Mouse (Mus musculus) heart, adult 2 months (tissue): ENCODE measurements around the gene Kcnmb3. TPM values are rescaled to one million over a fixed set of nuclear protein-coding genes. Genes with fewer than 3 reads are reported as not detected.
A peak's percentile ranks its signal among the peaks of the same experiment; 100 is the strongest.

Experiments
- DNase-seq, 2 experiments: peaks; one replicate each; pipeline ENCODE4 v3.0.0; 2021
- H3K27ac ChIP-seq: fragments of 200-600 bp; 2 replicates; pipeline ENCODE4 v1.8.1; 2022
- H3K27me3 ChIP-seq: fragments of 200-500 bp; 2 replicates; pipeline ENCODE4 v1.6.1; 2012; ENCODE audit warnings: mild to moderate bottlenecking, low read length, inconsistent platforms, mixed read lengths; ENCODE audit not compliant: control insufficient read depth, insufficient read depth
- H3K36me3 ChIP-seq: fragments of 200-500 bp; 2 replicates; pipeline ENCODE4 v1.6.1; 2012; ENCODE audit warnings: low read length, inconsistent platforms; ENCODE audit not compliant: control insufficient read depth, insufficient read depth
- H3K4me1 ChIP-seq: fragments of 200-500 bp; 2 replicates; pipeline ENCODE4 v1.6.1; 2011; ENCODE audit warnings: low read length; ENCODE audit not compliant: control insufficient read depth, insufficient read depth
- H3K4me3 ChIP-seq: fragments of 200-600 bp; 2 replicates; pipeline ENCODE4 v1.8.1; 2022
- H3K79me2 ChIP-seq: fragments of 200-500 bp; replicated peaks from 2 replicates; pipeline ENCODE4 v1.6.1; 2012; ENCODE audit warnings: mild to moderate bottlenecking, inconsistent platforms, low read length, moderate library complexity, mixed read lengths; ENCODE audit not compliant: control insufficient read depth, insufficient read depth
- H3K9ac ChIP-seq: fragments of 200-500 bp; 2 replicates; pipeline ENCODE4 v1.6.1; 2012; ENCODE audit warnings: low read depth, mild to moderate bottlenecking, control low read depth, inconsistent platforms, low read length, mixed read lengths
- CTCF ChIP-seq: fragments of 200-600 bp; IDR thresholded peaks from 2 replicates; pipeline ENCODE4 v1.8.1; 2022; ENCODE audit warnings: antibody characterized with exemption, mild to moderate bottlenecking, moderate library complexity
- EP300 ChIP-seq: fragments of 200-500 bp; IDR thresholded peaks from 2 replicates; pipeline ENCODE4 v1.6.1; 2011; ENCODE audit warnings: low read depth, low read length, control low read depth; ENCODE audit not compliant: insufficient read depth
- POLR2A ChIP-seq: fragments of 200-500 bp; IDR thresholded peaks from 2 replicates; pipeline ENCODE4 v1.6.1; 2011; ENCODE audit warnings: mild to moderate bottlenecking, low read depth, low read length, control low read depth; ENCODE audit not compliant: insufficient read depth
- WGBS: fragments of 180-500 bp; shearing (Covaris S2); methylation state at CpG from one replicate; pipeline ENCODE4 v1.1.7; 2018; 5-methylcytosine and 5-hydroxymethylcytosine counted together
- intact Hi-C: fragments of 180-260 bp; cut with DNase I; formaldehyde crosslinking; loops from one replicate; pipeline ENCODE4 v1.15.1; 2025
- long read RNA-seq: library from polyadenylated mRNA; stranded (forward); transcript quantifications from one replicate; pipeline ENCODE4 v2.0.0, GENCODE M21; 2021
- polyA plus RNA-seq: library from polyadenylated mRNA; depleted of rRNA; stranded (reverse); fragments of >200 nt; gene quantifications from 2 replicates; pipeline ENCODE4 v1.2.3, GENCODE M21; 2012; rRNA removed
- total RNA-seq, 2 experiments: library from RNA; stranded (reverse); gene quantifications; 2 replicates each; pipeline ENCODE4 v1.2.3; 2021

Kcnmb3 gene
- total RNA-seq (not detected), polyA plus RNA-seq (not detected in 2 replicates)
- long read RNA-seq, result 0 reads

DNA sequence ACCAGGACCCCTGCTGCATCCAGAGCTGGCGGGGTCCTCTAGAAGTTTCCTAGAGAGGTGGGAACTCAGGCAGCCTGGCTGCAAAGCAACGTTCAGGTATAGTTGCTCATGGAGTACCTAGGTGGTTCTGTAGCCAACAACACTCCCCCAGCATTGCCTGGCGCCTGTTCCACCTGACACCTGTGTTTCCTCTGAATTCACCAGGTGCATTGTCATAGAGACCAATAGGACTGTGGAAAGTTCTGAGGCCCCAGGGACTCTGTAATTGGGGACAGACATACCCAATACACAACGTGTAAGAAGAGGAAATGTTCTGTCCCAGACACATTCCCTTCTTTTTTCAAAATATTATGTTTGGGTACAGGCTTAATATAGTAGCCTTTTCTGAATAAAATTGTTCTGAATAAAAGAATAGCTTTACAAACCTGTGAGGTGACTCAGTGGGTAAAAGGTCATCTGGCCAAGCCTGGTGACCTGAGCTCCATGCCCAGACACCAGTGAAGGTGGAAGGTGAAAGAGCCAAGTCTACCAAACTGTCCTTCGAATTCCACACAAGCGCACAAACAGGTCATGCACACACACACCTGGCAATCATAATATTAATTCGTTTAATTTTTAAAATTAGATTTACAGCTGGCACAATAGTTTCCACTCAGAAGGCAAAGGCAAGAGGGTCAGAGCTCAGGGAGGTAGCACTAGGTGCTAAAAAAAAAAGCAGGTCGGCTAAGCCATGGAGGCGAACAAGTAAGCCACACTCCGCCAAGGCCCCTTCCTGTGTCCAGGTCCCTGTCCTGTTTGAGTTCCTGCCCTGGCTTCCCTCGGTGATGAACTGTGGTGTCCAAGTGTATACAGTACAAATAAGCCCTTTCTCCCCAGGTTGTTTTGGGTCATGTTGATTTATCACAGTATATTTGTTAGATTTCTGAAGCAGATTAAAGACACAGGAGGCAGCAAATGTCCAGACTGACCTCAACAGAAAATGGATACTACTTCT lies at the start of gene Kcnmb3:
Gene Kcnmb3, minus strand, starts transcription at position 135 of the 994 bp plus-strand sequence.
- H3K36me3 ChIP-seq, result no peaks in the 10 kb centered on the region
- no peak for DNase-seq
- H3K79me2 ChIP-seq, result no peaks in the 10 kb centered on the region
- H3K9ac ChIP-seq, result no peak within 1 kb of the TSS
- no peaks in the 10 kb centered on the region for H3K4me1 ChIP-seq
- no peak for TF ChIP-seq CTCF
- no peak for TF ChIP-seq EP300
- no peak for TF ChIP-seq POLR2A
- no peaks in the 10 kb centered on the region for H3K27me3 ChIP-seq
- intact Hi-C loops, result no loop called here
- no peak within 1 kb of the TSS for H3K27ac ChIP-seq
- 71% methylated on average over 11 of the region's 11 CpGs for WGBS
- no peak within 1 kb of the TSS for H3K4me3 ChIP-seq

DNA sequence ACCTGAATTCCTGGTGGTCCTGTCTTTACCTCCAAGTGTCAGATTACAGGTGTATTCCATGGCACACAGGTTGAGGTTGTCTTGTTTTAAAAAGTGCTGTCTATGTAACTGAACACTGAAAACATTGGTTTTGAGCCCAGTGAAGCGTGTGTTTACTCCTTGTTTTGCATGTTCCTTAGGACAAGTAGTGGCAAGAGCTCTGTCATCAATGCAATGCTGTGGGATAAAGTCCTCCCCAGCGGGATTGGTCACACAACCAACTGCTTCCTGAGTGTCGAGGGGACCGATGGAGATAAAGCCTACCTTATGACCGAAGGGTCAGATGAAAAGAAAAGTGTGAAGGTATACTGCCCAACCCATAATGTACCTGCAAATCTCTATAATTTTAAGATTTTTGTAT lies 46.1 kb upstream of the Kcnmb3 start:
- no peak overlapping the region for H3K9ac ChIP-seq
- no peak for DNase-seq
- H3K36me3 ChIP-seq, result peaks cover 52% of the 10 kb centered on the region
- no peak overlapping the region for H3K4me3 ChIP-seq
- H3K27me3 ChIP-seq, result no peaks in the 10 kb centered on the region
- H3K27ac ChIP-seq, result peak overlapping the region; percentile 74
- 74% methylated on average over 5 of the region's 5 CpGs for WGBS
- TF ChIP-seq CTCF (no peak), POLR2A (no peak)
- intact Hi-C loops, result no loop called here
- H3K79me2 ChIP-seq, result peaks cover 6% of the 10 kb centered on the region
- H3K4me1 ChIP-seq, result peaks cover 7% of the 10 kb centered on the region

DNA sequence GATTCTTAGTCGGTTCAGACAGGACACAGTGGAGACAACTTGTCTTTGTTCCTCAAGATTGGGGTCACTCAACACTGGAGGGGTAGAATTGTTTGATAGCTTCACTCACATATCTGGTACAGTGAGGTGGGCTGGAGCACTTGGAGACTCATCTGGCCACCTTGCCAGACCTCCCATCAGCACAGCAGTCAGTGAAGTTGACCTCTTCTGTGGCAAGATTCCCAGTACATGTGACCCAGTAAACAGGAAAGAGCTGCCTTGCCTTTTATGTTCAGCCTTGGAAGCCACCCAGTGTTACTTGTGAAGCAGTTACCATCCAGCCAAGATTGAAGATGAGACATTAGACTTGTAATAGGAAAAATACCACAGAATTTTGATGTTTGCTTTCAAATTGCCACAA lies 45.5 kb upstream of the Kcnmb3 start:
- intact Hi-C loops, result no loop called here
- peaks cover 6% of the 10 kb centered on the region for H3K79me2 ChIP-seq
- H3K4me1 ChIP-seq, result peaks cover 7% of the 10 kb centered on the region
- no peak overlapping the region for H3K9ac ChIP-seq
- TF ChIP-seq CTCF (peak; percentile 11; the same call in 1 of the 2 replicates), EP300 (peak; percentile 83), POLR2A (no peak)
- peak; percentile 60 to 79 for DNase-seq
- H3K27me3 ChIP-seq, result no peaks in the 10 kb centered on the region
- WGBS, result 14% methylated on average over 1 of the region's 1 CpGs
- no peak overlapping the region for H3K4me3 ChIP-seq
- peaks cover 57% of the 10 kb centered on the region for H3K36me3 ChIP-seq
- H3K27ac ChIP-seq, result peak overlapping the region; percentile 74

DNA sequence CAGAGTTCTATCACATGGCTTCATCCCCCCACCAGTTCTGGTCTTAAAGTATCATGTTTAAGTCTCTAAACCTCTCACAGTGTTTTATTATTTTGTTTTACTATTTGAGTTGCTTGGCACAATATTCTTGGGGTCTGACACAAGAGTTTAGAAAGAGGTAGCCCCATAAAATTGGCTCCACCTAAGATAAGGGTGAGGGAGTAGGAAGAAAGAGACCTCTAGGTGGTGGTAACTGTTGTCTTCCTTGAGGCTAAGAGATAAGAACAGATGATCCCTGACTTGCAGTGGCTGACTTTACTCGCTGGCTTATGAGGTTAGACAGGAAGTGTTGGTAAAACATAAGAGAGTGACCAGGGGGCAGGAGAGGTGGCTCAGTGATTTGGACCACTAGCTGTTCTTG lies 43.7 kb upstream of the Kcnmb3 start:
- no peak overlapping the region; the same call in 1 of the 2 replicates for H3K9ac ChIP-seq
- no peak for DNase-seq
- intact Hi-C loops, result no loop called here
- H3K27ac ChIP-seq, result no peak overlapping the region; the same call in 1 of the 2 replicates
- no peak overlapping the region for H3K4me3 ChIP-seq
- TF ChIP-seq EP300, result no peak
- H3K4me1 ChIP-seq, result peaks cover 7% of the 10 kb centered on the region
- peaks cover 6% of the 10 kb centered on the region for H3K79me2 ChIP-seq
- peaks cover 62% of the 10 kb centered on the region for H3K36me3 ChIP-seq
- 47% methylated on average over 1 of the region's 1 CpGs for WGBS
- H3K27me3 ChIP-seq, result no peaks in the 10 kb centered on the region

DNA sequence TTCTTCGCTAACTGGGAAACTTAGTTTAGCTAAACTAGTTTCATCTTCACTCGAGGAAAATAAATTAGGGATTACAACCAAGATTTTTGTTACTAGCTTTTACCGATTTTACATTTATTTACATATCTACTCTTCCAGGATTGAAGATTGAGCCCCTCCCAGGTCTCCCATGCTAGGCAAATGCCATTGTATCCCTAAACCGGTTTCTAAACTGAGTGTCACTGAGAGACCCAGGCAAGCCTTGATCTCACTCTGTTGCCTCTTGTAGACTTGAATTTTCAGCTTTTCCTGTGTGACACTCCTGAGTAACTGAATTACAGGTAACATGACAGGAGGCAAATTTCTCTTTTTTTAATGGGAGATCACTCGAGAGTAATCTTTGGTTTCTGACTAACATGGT lies 38.0 kb upstream of the Kcnmb3 start:
- H3K79me2 ChIP-seq, result peaks cover 6% of the 10 kb centered on the region
- peaks cover 27% of the 10 kb centered on the region for H3K36me3 ChIP-seq
- no peak for DNase-seq
- peak overlapping the region; percentile 77 for H3K9ac ChIP-seq
- no peaks in the 10 kb centered on the region for H3K27me3 ChIP-seq
- TF ChIP-seq CTCF, result no peak
- TF ChIP-seq EP300, result no peak
- no peak for TF ChIP-seq POLR2A
- WGBS, result 13% methylated on average over 5 of the region's 5 CpGs
- peaks cover 1% of the 10 kb centered on the region; the same call in 1 of the 2 replicates for H3K4me1 ChIP-seq
- intact Hi-C loops, result no loop called here
- peak overlapping the region; percentile 96 for H3K27ac ChIP-seq
- peak overlapping the region; percentile 92 for H3K4me3 ChIP-seq

DNA sequence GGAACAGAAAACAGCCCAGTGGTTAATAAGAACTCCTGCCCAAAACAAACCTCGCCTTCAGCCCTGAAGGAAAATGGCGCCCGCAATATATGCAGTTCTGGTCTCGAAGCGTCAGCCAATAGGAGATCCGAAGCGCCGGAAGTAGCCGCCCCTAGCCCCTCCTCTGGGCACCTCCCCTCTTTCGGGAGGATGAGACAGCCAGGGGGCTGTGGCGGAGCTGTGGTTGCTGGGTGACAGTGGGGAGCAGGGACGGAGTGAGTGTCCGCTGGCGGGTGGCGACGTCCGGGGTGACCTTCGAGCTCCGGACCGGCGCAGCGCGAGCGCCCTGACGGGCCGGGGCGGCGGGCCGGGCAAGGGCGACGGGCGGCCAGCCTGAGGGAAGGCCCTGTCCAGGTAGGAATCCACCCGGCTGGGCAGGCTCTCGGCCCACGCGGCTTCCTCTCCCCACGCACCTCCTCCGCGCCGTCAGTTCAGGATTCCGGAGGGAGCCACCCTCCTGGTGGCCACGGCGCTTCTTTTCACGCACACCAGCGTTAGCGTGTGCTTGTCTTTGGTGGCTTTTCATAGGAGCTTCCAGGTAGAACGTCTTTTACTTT lies 37.4 kb upstream of the Kcnmb3 start, which contains the start of gene Mfn1:
Gene Mfn1, plus strand, starts transcription at position 163 of the 596 bp plus-strand sequence.
- intact Hi-C loops, result loop anchor here (2.0 to 5.0 kb wide), 2 partner anchors 19 to 132 kb away; partner anchors contain the start of genes Pik3ca and Zfp639
- Histone ChIP-seq H3K27me3 (no peaks in the 10 kb centered on the region), H3K79me2 (peaks cover 3% of the 10 kb centered on the region), H3K4me3 (peak within 1 kb of the TSS; percentile 92), H3K36me3 (peaks cover 21% of the 10 kb centered on the region), H3K9ac (peak within 1 kb of the TSS; percentile 77), H3K4me1 (peaks cover 1% of the 10 kb centered on the region; the same call in 1 of the 2 replicates), H3K27ac (peak within 1 kb of the TSS; percentile 96)
- peak; percentile 94 to 96 for DNase-seq
- under 1% methylated on average over 47 of the region's 47 CpGs for WGBS
- no peak for TF ChIP-seq EP300
- peak; percentile 84; the same call in 1 of the 2 replicates for TF ChIP-seq POLR2A
- TF ChIP-seq CTCF, result peak; percentile 29
